Mouse (Mus musculus) layer of hippocampus, adult 9-11 months (tissue): ENCODE measurements at regions not wholly inside any gene's neighbourhood (a gene's known extent, or its start where the extent isn't known, plus 50 kb on each side); places are given as distances from the start of the nearest gene placed in this dataset.
A peak's percentile ranks its signal among the peaks of the same experiment; 100 is the strongest.

Experiments used
- DNase-seq: peaks from one replicate; pipeline ENCODE4 v3.0.0; 2022

DNA sequence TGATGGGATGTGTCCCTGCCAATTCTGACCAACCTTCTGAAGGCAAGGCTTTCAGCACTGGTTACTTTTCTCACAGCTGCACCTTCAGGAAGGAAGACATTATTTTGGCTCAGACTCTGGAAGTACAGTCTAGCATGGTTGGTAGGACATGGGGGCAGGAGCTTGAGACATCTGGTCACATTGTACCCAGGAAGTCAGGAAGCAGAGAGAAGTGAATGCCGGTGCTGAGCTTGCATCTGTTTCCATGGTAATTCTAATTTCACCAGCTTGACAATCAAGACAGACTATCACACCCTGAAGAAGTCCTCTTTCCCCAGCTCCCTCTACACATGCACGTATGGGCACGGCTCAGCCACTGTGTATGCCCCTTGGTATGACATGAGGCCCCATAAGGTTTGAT lies 210.6 kb downstream of the Cyp26b1 start:
- peak; percentile 23 for DNase-seq

DNA sequence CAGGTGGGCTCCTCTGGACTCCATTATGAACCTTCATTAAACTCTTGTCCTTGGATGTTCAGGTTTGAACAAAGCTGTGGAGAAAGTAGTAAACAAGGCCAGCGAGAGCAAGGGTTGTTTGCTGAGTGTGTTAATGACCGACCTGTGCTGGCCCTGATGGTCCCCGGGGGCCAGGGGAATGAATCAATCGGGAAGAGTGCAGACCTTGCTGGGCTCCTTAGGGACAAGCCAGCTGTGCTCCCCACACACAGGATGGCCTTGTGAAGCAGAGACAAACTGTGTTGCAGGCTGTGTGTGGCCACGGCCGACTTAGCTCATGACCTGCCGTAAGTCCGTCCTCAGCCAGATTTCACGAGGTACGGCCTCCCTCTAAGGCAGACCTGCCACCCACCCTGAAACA lies 212.1 kb downstream of the Cyp26b1 start:
- DNase-seq, result no peak

- DNase-seq, result no peak
These were observed 217.0 kb downstream of the Cyp26b1 start for GRCm38 (mm10) chr6:84376666-84377065.

DNA sequence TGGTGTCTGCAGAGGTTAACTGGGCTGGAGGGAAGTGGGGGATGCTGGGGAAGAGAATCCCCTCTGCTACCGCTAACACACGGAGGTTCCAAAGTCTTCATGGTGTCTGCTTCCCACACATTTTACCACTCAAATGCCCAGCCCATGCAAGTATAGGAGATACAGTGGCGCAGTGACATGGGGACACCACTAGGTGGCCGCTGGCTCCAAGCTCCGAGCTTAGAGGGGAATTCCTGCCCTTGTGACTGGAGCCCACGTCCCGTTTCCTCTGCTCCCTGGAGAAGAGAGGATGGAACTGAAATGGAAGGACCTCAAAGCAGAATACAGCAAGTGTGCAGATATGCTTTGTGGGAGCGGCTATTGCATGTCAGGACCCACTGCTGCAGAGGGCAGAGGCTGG lies 218.2 kb downstream of the Cyp26b1 start:
- DNase-seq, result no peak

- DNase-seq, result no peak
These were observed 227.3 kb downstream of the Cyp26b1 start for GRCm38 (mm10) chr6:84366365-84366764.

DNA sequence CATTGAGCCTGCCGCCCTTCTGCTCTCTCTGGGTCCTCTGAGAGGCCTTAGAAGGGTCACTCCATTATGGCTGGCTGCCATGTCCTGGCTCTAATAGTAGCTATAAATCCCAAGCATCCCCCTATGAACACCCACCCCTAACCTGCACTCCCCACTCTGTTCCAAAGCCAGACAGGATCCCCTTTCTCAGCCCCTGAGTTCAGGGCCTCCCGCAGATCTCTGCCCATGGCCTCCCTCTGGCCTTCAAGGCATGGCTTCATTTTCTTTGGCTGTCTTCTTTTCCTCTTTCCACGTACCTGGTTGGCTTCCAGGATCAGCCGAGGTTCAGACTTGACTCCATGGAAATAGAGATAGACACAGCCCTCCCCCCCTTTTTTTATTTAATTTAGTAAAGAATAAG lies 227.8 kb downstream of the Cyp26b1 start:
- no peak for DNase-seq

DNA sequence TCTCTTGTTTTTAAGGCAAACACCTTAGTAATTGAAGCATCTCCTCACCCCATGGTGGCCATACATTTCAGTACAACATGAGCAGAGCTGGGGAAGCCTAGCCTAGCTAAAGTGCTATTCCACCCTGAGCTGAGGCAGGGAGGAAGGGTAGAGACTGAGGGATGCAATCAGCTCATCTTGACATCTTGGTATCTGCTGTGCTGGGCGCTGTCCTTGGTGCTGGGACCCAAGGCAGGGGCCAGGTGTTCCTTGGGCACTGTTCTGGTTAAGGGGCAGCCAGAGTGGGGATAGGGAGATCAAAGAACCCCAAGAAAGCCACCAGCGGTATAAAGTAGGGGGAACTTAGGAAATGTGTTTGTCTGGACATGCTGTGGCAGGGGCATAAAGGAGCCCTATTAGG lies 228.7 kb downstream of the Cyp26b1 start:
- no peak for DNase-seq

DNA sequence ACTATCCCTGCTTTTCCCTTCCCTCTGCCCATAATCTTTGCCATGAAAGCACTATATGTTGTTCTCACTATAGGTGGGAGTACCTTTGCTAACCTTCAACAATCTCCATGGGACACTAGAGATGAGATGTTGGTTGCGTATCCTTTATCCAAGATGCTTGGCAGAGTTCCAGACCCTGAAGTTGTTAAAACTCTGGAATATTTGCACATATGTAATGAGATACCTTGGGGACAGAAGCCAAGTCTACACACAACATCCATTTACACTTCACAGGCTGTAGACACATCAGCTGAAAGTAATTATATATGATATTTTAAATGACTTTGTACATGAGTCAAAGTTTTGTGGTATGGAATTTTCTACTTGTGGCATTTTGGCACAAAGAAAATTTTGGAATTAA lies 231.4 kb downstream of the Cyp26b1 start:
- DNase-seq, result no peak

GRCm38 (mm10) chr6:84357911-84358310 lies 235.8 kb downstream of the Cyp26b1 start:
- no peak for DNase-seq

- no peak for DNase-seq
These were observed 240.1 kb downstream of the Cyp26b1 start for GRCm38 (mm10) chr6:84353425-84354220.

GRCm38 (mm10) chr6:84344936-84345335 lies 248.8 kb downstream of the Cyp26b1 start:
- no peak for DNase-seq

GRCm38 (mm10) chr6:84333666-84334179 lies 260.0 kb downstream of the Cyp26b1 start:
- no peak for DNase-seq

- DNase-seq, result no peak
These were observed 264.6 kb downstream of the Cyp26b1 start for GRCm38 (mm10) chr6:84329106-84329505.

- no peak for DNase-seq
These were observed 265.7 kb downstream of the Cyp26b1 start for GRCm38 (mm10) chr6:84328030-84328390.

DNA sequence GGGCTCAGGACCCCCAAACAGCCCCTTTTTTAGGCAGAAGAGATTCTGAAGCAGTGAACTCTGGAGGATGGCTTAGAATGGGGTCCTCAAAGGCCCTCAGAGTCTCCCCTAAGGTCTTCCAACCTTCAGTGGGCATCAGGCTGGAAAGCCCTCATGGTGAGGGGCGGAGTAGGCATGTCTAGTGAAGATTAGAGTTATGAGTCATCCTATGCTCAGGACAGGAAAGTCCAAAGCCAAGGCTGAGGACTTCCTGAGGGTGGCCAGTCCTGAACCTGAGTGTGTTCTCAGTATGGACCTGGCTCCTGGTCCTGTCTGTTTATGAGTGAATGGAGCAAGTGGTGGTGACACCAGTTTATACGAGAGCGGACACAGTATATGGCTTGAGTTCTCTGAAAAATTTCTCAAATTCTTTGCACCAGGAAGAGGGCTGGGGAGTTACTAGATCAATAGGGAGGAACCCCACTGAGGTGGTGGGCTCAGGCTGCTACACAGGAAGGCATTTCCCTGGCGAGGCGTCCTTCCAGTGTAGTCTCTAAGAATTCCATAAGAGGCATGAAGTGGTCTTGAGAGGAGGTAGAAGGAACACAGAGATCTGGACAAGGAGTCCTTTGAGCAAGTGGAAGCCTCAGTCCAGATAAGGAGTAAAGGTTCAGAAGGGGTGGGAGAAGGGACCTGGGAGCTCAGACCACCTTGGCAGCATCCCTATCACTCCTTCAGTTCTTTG lies 266.2 kb downstream of the Cyp26b1 start:
- DNase-seq, result no peak

DNA sequence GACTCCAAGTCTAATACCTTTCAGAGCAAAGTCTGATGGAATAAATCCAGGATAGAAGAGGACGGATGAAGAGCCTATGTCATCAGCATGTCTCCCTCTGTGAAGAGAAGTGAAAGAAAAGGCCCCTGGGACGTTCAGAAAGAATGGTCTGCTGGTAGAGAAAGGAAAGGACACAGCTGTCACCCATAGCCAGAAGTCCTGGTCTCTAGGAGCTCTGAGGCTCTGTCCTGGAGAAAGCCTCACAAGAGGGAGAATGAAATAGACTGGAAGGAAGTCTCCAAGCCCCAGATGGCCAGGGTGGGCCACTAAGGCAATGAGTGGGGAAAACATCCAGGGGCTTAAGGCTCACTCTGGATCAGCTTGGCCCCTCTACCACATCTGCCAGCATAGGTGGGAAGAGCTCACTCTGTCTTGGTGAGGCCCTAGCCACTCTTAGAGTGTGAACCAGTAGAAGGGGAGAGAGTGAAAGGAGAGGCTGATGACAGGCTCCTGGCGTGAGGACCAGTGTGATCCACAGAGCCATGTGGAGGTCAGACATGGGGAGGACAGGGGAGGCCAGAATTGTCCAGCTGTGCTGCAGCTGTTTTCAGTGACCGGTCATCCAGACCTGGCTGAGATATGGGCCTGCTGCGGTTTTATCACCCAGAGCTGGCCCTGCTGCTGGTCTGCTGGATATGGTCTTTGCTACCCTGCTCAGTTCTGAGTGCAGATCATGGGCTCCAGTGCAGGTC lies 268.2 kb downstream of the Cyp26b1 start:
- no peak for DNase-seq

DNA sequence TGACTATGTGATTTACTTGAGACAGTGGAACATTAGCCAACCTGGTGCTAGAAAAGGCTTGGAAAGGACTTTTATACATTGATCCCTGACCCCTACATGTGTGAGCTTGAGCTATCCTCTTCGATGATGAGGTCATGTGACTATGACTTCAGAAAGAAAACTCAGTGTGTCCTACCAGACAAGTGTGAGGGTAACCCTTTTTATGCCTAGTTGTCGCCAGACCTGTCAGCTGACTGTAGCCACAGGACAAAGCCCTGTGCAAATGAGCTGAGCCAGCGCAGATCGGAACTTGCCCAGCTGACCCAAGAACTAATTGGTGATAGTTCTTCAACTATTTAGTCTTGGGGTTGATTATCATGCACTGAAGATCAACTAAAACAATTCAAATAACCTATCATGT lies 269.5 kb downstream of the Cyp26b1 start:
- no peak for DNase-seq

DNA sequence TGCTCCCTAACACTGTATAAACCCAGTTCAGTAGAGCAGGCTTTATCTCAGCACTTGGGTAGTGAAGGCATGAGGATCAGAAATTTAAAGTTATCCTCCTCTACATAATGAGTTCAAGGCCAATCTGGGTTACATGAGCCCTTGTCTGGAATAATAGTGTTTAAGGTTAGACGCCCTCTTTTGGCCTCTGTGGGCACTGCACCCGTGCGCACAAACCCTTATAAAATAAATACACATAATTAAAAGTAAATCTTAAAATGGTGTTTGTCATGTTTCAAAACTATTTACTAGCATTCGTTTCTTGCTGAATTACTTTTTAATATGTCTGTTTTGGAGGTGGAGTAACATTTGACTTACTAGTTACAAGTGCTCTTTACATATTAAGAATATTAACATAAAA lies 271.2 kb downstream of the Cyp26b1 start:
- DNase-seq, result no peak

GRCm38 (mm10) chr6:84320586-84320985 lies 273.1 kb downstream of the Cyp26b1 start:
- DNase-seq, result no peak

GRCm38 (mm10) chr6:84318774-84319173 lies 274.9 kb downstream of the Cyp26b1 start:
- peak; percentile 70 for DNase-seq

DNA sequence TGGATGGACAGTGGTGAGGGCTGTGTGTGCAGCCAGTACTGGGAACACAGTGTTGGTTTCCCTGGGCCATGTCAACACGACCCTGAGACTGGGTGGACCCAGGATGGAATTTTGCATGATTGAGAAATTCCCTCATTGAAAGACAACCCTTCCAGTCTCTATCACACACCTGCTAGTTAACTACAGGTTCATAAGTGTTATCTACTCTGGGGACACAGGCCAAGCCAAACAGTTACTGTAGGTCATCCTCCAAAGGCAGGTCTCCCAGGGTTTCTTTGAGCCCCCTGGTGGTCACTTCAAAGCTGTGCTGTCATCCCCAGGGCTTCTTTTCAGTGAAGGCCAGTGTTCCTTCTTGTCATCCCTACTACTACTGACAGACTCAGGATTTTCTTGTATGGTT lies 276.7 kb downstream of the Cyp26b1 start:
- no peak for DNase-seq

DNA sequence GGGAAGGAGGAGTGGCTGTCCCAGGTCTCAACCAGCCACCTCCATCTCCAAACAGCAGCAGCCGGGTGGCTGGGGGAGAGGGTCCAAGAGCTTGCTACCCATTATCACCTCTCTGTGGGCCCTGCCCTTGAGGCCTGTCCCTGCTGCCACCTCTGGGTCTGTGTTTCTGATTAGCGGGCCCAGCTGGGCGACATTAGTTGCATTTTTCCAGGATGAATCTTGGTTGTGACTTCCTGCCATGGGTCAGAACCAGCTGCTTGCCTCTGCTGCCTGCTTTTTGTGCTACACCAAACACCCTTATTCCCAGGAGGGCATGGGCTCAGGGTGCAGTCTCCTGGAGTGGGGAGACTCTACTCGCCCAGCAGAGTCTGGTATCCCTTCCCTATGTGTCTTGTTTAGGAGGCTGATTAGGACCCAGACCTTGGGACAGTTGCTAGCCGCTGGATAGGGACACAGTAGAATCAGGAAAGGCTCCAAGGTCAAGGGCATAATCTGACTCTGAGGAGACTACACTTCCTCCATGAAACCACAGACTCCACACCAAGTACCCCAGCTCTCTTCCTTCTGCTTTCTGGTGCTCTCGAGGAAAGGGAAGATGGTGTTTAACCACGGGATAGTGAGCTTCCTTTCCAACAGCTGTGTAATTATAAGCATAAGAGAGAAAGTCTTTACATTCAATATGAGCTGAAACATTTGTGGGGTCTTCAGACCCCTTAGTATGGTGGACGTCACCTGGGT lies 278.4 kb downstream of the Cyp26b1 start:
- DNase-seq, result no peak

DNA sequence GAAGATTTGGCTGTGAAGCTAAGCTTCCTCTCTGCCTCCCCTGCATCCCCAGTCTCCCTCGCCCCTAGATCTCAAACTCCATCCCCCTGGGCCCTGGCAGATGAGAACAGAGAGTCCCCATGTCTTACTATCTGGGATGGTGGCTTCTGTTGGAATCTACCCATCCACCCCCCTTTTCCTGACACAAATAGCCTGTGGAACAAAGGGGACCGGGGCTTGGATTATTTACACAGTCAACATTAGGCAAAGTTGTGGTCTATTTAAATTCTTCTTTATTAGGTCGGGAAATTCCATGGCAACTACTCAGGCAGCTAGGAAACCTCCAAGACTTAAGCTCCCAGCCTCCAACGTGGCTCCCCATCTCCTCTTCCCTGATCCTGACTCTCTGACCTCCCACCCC lies 279.9 kb downstream of the Cyp26b1 start:
- DNase-seq, result no peak
